ENCODE assay signal across 8 mouse cellular contexts in the genomic region with DNA sequence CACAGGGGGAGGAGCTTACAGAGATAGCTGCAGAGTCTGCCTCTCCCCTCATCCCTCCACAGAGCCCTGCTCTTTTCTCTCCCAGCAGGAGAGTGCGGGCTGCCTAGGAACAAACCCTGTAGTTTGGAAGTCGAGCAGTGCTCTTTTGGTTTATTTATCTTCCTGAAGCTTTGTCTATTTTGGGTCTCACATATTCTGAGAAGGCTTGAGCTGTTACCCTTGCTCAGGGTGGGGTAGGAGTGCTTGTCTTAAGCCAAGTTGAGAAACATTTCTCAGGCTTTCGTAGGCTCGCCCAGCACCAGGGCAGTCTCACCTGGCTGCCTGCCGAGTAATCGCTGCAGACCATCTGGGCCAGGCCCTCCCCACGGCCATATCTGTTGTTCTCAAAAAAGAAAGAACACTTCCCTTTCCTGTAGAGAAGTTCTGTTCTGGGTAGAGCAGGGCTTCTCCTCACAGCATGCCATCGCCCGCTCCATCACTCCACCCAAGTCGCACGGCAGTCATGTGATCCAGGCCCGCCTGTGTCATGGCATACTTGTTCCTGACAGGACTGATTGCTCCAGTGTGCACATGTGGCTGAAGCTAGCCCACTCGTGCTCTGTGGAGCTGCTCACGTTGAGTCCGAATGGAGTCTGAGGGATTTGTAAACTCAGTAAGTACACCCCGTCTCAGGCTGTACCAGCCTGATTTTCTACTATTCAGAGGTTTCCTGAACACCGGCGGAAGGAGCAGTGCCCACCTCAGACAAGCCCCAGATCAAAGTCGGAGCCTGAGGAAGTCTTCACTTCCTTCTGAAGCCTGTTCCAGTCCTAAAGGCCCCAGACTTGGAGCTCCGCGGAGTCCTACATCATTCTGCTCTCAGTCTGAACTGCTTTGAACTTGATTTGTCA. TPM values are rescaled to one million over a fixed set of nuclear protein-coding genes. Genes with fewer than 3 reads are reported as not detected.
DNase-seq lines count a peak whose midpoint lies in the region; ATAC-seq lines count a peak whose summit lies in the region.

No protein-coding gene starts in this region.

- peak; percentile 66 for DNase-seq in ES-CJ7 (ENCODE audit: low read depth, low spot score)
- DNase-seq in adrenal gland, postnatal 36 days = peak; percentile 30 to 41
- DNase-seq in left cerebral cortex, postnatal 14 days (ENCODE audit: low spot score in 2 of 2) = peak; percentile 68 to 69
- peak; percentile 53 for DNase-seq in spleen, adult 18-20 months
- no peak for DNase-seq in retina, postnatal 1 day

- H3K9me3 ChIP-seq in hindbrain, embryonic 13.5 days = no peaks in the 10 kb centered on the region

- WGBS in hindbrain, embryonic 13.5 days = 62% methylated on average over 21 of the region's 21 CpGs

- 0 out of 2 replicates have a peak overlapping the region, but pooled peaks have one; percentile 40 for H3K27ac ChIP-seq in hindbrain, embryonic 13.5 days

- H3K36me3 ChIP-seq in hindbrain, embryonic 13.5 days = no peaks in the 10 kb centered on the region

- no peaks in the 10 kb centered on the region for H3K4me1 ChIP-seq in hindbrain, embryonic 13.5 days (replicated peaks)

- intact Hi-C loops in left cerebral cortex, postnatal 14 days (cut with DNase I) = loop anchor here (5.0 kb wide), 1 partner anchor 51 kb away; a partner anchor contains a TSS

- no peak overlapping the region for H3K4me3 ChIP-seq in hindbrain, embryonic 13.5 days

- ATAC-seq in frontal cortex, adult (ENCODE audit: low TSS enrichment) = peak; percentile 75
- ATAC-seq in hindbrain, embryonic 13.5 days (ENCODE audit: low FRiP score) = peak; percentile 52
- ATAC-seq in megakaryocyte, adult 5-6 weeks (ENCODE audit: poor library complexity, severe bottlenecking) = peak; percentile 80

- peak overlapping the region; percentile 8; the same call in 1 of the 2 replicates for H3K4me2 ChIP-seq in hindbrain, embryonic 13.5 days

- H3K9ac ChIP-seq in hindbrain, embryonic 13.5 days = no peak overlapping the region

- H3K27me3 ChIP-seq in hindbrain, embryonic 13.5 days = no peaks in the 10 kb centered on the region

RNA-seq across cellular contexts. Expression of a gene that starts 35.5 kb away (rescaled TPM):
- total RNA-seq in adrenal gland, postnatal 36 days (2021) = 1 to 10 TPM; 2.5 to 3.7 TPM
- 1.4 and 2.5 TPM in 2 replicates for polyA plus RNA-seq in hindbrain, embryonic 13.5 days (2015; fragmentation: Nextera tagmentation; extraction: Ambion mirVana)
- total RNA-seq in left cerebral cortex, postnatal 14 days (2021) = 1 to 10 TPM; 1.1 to 1.7 TPM
- total RNA-seq in megakaryocyte, adult 5-6 weeks (2015) = 1.3 and 1.4 TPM in 2 replicates
- 1.2 and 1.5 TPM in 2 replicates for total RNA-seq in megakaryocyte, adult 5-6 weeks (2017)

RNA-seq across cellular contexts. Expression of a gene that starts 50.5 kb away (rescaled TPM):
- 1 to 10 TPM; 1.2 TPM for total RNA-seq in adrenal gland, postnatal 36 days (2021)
- 0.71 and 1.5 TPM in 2 replicates for polyA plus RNA-seq in hindbrain, embryonic 13.5 days (2015; fragmentation: Nextera tagmentation; extraction: Ambion mirVana)
- 10 to 100 TPM; 24.2 to 30.9 TPM for total RNA-seq in left cerebral cortex, postnatal 14 days (2021)
- 4.8 and 5.1 TPM in 2 replicates for total RNA-seq in megakaryocyte, adult 5-6 weeks (2015)
- 5.8 and 9.1 TPM in 2 replicates for total RNA-seq in megakaryocyte, adult 5-6 weeks (2017)
